Mouse (Mus musculus): ENCODE results near the gene Naxd. TPM values are rescaled to one million over a fixed set of nuclear protein-coding genes. Genes with fewer than 3 reads are reported as not detected.

The Naxd gene
- polyA plus RNA-seq, 1 experiment from 2014 or later, result 88.0 TPM

DNA sequence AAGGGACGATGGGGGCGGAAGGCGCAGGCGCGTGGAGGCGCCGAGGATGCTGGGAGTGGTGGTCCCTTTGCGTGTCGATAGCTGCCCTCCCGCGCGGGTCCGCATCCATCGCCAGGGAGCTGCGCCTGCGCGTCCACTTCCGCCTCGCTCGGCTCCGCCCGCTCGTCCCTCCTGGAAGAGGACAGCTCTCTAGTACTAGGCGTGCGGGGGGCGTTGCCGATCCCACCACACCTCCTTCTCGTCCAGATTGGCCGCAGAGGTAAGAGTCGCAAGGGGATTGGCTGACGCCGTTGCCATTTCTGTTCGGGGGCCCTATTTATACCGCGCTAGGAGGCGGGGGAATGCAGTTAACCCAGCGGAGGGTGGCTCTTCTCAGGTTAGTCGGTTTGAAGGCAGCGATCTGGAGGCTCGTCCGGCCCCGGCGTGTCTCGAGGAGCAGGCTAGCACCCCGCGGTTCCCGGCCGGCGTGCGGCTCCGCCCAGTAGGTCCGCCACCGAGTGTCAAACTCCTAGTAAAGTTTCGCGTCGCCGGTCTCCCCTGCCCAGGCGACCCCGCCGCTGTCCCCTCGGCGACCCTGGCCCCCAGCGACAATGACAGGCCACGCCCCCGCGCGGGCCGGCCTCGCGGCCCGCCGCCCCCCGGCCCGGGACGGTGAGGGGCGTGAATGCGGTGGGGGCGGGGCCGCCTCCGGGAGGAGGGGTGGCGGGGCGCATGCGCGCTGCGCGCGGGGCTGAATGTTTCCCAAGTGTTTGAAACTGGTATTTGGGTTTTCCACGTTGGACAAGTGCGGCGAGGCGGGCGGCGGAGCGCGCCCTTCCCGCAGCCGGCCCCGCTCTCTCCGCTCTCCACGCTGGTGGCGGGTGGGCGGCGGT, 58.6 kb downstream of the Naxd start:
- no peaks in the 10 kb centered on the region for H3K9me3 ChIP-seq (replicated peaks; ENCODE audit: control insufficient read depth, low read length)
- peak; percentile 92 for ATAC-seq (replicated peaks; ENCODE audit: insufficient number of reproducible peaks, low FRiP score, low TSS enrichment, low read depth)
- H3K4me1 ChIP-seq (ENCODE audit: control insufficient read depth, insufficient read depth, low read length), result peaks cover 2% of the 10 kb centered on the region; the same call in 1 of the 2 replicates
- WGBS, result under 1% methylated on average over 99 of the region's 103 CpGs
- H3K9ac ChIP-seq (replicated peaks; ENCODE audit: low read length), result peak overlapping the region; percentile 96
- no peaks in the 10 kb centered on the region for H3K27me3 ChIP-seq (ENCODE audit: control insufficient read depth, insufficient read depth, low read length)
- no peaks in the 10 kb centered on the region for H3K36me3 ChIP-seq (replicated peaks; ENCODE audit: control insufficient read depth, insufficient read depth, low read depth, low read length)
- peak overlapping the region; percentile 97 for H3K4me3 ChIP-seq (ENCODE audit: low read depth, low read length)
- H3K27ac ChIP-seq (replicated peaks; ENCODE audit: low read depth, low read length), result peak overlapping the region; percentile 98
- H3K4me2 ChIP-seq (ENCODE audit: low read depth, low read length), result peak overlapping the region; percentile 74
- peak; percentile 99 for DNase-seq (ENCODE audit: low spot score)

DNA sequence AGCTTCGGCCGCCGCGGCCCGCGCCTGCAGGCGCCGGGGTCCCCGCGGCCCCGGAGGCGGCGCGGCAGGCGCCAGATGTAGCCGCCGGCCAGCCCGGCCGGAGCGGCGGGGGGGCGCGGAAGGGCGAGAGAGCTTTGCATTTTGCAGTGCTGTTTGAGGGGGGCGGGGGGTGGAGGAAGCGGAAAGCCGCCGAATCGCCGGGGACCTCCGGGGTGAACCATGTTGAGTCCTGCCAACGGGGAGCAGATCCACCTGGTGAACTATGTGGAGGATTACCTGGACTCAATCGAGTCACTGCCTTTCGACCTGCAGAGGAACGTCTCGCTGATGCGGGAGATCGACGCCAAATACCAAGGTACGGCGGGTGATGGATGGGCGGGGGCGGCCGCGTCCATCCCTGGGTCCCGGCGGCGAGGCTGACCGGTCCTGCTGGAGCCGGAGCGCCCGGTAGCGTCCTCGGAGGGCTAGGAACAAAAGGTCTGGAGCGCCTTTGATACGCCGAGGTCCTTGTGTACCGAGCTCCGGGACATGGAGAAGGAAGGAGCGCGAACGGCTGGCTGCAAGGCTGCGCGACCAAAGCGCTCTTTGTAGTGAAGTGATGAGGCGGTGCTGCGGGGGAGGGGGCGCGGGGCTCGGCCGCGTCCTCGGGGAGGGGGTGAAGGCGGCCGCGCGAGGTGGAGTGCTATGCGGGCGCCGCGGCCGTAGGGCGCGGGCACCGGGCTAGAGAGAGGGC, 59.6 kb downstream of the Naxd start:
- Histone ChIP-seq H3K4me3 (ENCODE audit: low read depth, low read length) (peak overlapping the region; percentile 97), H3K9me3 (replicated peaks; ENCODE audit: control insufficient read depth, low read length) (no peaks in the 10 kb centered on the region), H3K4me2 (ENCODE audit: low read depth, low read length) (peak overlapping the region; percentile 74), H3K27me3 (ENCODE audit: control insufficient read depth, insufficient read depth, low read length) (no peaks in the 10 kb centered on the region), H3K9ac (replicated peaks; ENCODE audit: low read length) (peak overlapping the region; percentile 96), H3K4me1 (ENCODE audit: control insufficient read depth, insufficient read depth, low read length) (no peaks in the 10 kb centered on the region), H3K27ac (replicated peaks; ENCODE audit: low read depth, low read length) (peak overlapping the region; percentile 98), H3K36me3 (replicated peaks; ENCODE audit: control insufficient read depth, insufficient read depth, low read depth, low read length) (peaks cover 2% of the 10 kb centered on the region)
- peak; percentile 52 for DNase-seq (ENCODE audit: low spot score)
- under 1% methylated on average over 82 of the region's 85 CpGs for WGBS
- no peak for ATAC-seq (replicated peaks; ENCODE audit: insufficient number of reproducible peaks, low FRiP score, low TSS enrichment, low read depth)

- Histone ChIP-seq H3K36me3 (replicated peaks; ENCODE audit: control insufficient read depth, insufficient read depth, low read depth, low read length) (peaks cover 4% of the 10 kb centered on the region), H3K9ac (replicated peaks; ENCODE audit: low read length) (peak overlapping the region; percentile 96), H3K4me3 (ENCODE audit: low read depth, low read length) (peak overlapping the region; percentile 97), H3K4me1 (ENCODE audit: control insufficient read depth, insufficient read depth, low read length) (no peaks in the 10 kb centered on the region), H3K27me3 (ENCODE audit: control insufficient read depth, insufficient read depth, low read length) (no peaks in the 10 kb centered on the region), H3K4me2 (ENCODE audit: low read depth, low read length) (peak overlapping the region; percentile 74), H3K9me3 (replicated peaks; ENCODE audit: control insufficient read depth, low read length) (no peaks in the 10 kb centered on the region), H3K27ac (replicated peaks; ENCODE audit: low read depth, low read length) (peak overlapping the region; percentile 98)
- DNase-seq (ENCODE audit: low spot score) (no peak), ATAC-seq (replicated peaks; ENCODE audit: insufficient number of reproducible peaks, low FRiP score, low TSS enrichment, low read depth) (no peak)
- WGBS, result under 1% methylated on average over 30 of the region's 32 CpGs
Measured at GRCm38 (mm10) chr8:11557424-11557767, 60.1 kb downstream of the Naxd start.

DNA sequence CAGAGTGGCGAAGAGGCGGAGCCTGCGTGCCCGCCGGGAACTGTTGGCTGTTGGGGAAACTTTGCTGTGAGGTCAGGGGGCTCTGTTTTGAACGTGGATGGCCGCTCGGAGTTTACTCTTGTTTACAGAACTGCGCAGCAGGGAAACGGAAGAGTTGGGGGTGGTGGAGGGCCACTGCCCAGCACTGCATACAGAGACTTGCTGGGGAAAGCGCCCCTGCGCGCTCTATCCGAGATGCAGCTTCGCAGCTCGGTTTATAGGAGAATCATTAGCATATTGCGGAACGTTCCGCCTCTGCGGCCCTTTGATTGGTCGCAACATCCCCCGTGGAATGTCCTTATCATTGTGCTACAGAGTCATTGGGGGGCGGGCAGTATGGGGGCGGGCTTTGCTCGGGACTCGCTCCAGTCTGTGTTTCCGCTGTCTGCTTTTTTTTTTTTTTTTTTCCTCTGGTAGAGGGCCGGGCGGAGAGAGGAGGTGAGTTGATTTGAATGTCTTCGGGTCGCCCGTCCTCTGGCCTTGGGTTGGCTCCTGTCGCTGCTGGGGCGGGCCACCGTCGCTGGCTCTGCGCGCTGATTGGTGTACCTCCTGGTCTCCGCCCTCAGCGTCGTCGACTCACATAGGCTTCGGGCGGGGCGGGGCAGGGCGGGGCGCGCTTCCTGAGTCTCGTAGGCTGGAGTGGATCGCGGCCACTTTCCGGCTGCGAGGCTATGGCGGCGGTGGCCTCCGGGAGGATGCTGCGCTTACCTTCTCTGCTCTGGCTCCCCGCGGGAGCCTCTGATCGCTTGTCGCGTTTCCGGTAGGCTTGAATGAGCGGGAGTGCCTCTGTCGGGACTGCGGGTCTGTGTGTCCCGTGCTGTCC, 60.7 kb downstream of the Naxd start:
- WGBS, result under 1% methylated on average over 67 of the region's 67 CpGs
- H3K4me2 ChIP-seq (ENCODE audit: low read depth, low read length), result peak overlapping the region; percentile 74
- peak; percentile 78 for ATAC-seq (replicated peaks; ENCODE audit: insufficient number of reproducible peaks, low FRiP score, low TSS enrichment, low read depth)
- peaks cover 4% of the 10 kb centered on the region for H3K36me3 ChIP-seq (replicated peaks; ENCODE audit: control insufficient read depth, insufficient read depth, low read depth, low read length)
- no peaks in the 10 kb centered on the region for H3K9me3 ChIP-seq (replicated peaks; ENCODE audit: control insufficient read depth, low read length)
- peak overlapping the region; percentile 96 for H3K9ac ChIP-seq (replicated peaks; ENCODE audit: low read length)
- DNase-seq (ENCODE audit: low spot score), result peak; percentile 98
- no peaks in the 10 kb centered on the region for H3K4me1 ChIP-seq (ENCODE audit: control insufficient read depth, insufficient read depth, low read length)
- peak overlapping the region; percentile 97 for H3K4me3 ChIP-seq (ENCODE audit: low read depth, low read length)
- peak overlapping the region; percentile 98 for H3K27ac ChIP-seq (replicated peaks; ENCODE audit: low read depth, low read length)
- no peaks in the 10 kb centered on the region for H3K27me3 ChIP-seq (ENCODE audit: control insufficient read depth, insufficient read depth, low read length)

- 73% methylated on average over 3 of the region's 3 CpGs for WGBS
Measured at GRCm38 (mm10) chr8:11559511-11559910, 62.2 kb downstream of the Naxd start.

DNA sequence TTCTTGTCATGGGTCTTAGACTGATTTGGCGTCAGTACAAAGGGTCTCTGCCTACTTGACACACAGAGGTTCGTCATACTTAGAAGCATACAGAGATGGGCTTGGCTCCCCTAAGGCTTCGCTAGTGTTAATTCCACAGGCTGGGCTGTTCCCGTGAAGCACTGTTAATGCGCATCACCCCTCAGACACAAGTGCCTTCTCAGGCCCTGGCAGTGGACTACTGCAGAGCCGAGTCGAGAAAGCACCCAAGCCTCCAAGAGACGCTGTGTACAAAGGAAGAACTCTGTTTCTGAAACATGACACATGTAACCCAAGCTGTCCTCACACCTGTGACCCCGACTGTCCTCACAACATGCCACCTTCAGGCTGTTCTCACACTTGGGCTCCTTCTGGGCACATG, 62.9 kb downstream of the Naxd start:
- no peaks in the 10 kb centered on the region for H3K9me3 ChIP-seq (replicated peaks; ENCODE audit: control insufficient read depth, low read length)
- peaks cover 7% of the 10 kb centered on the region for H3K36me3 ChIP-seq (replicated peaks; ENCODE audit: control insufficient read depth, insufficient read depth, low read depth, low read length)
- H3K4me2 ChIP-seq (ENCODE audit: low read depth, low read length), result no peak overlapping the region
- DNase-seq (ENCODE audit: low spot score) (no peak), ATAC-seq (replicated peaks; ENCODE audit: insufficient number of reproducible peaks, low FRiP score, low TSS enrichment, low read depth) (no peak)
- H3K27ac ChIP-seq (replicated peaks; ENCODE audit: low read depth, low read length), result no peak overlapping the region
- no peaks in the 10 kb centered on the region for H3K27me3 ChIP-seq (ENCODE audit: control insufficient read depth, insufficient read depth, low read length)
- 79% methylated on average over 9 of the region's 9 CpGs for WGBS
- H3K9ac ChIP-seq (replicated peaks; ENCODE audit: low read length), result no peak overlapping the region
- H3K4me3 ChIP-seq (ENCODE audit: low read depth, low read length), result no peak overlapping the region
- no peaks in the 10 kb centered on the region for H3K4me1 ChIP-seq (ENCODE audit: control insufficient read depth, insufficient read depth, low read length)

More at GRCm38 (mm10) chr8:11559511-11559910, 62.2 kb downstream of the Naxd start:
- no peaks in the 10 kb centered on the region for H3K9me3 ChIP-seq (replicated peaks; ENCODE audit: control insufficient read depth, low read length)
- no peak overlapping the region for H3K9ac ChIP-seq (replicated peaks; ENCODE audit: low read length)
- no peak overlapping the region for H3K27ac ChIP-seq (replicated peaks; ENCODE audit: low read depth, low read length)
- no peaks in the 10 kb centered on the region for H3K4me1 ChIP-seq (ENCODE audit: control insufficient read depth, insufficient read depth, low read length)
- H3K27me3 ChIP-seq (ENCODE audit: control insufficient read depth, insufficient read depth, low read length), result no peaks in the 10 kb centered on the region
- ATAC-seq (replicated peaks; ENCODE audit: insufficient number of reproducible peaks, low FRiP score, low TSS enrichment, low read depth), result no peak
- H3K36me3 ChIP-seq (replicated peaks; ENCODE audit: control insufficient read depth, insufficient read depth, low read depth, low read length), result peaks cover 7% of the 10 kb centered on the region
- H3K4me2 ChIP-seq (ENCODE audit: low read depth, low read length), result no peak overlapping the region
- H3K4me3 ChIP-seq (ENCODE audit: low read depth, low read length), result no peak overlapping the region
- DNase-seq (ENCODE audit: low spot score), result no peak

- H3K9me3 ChIP-seq (replicated peaks; ENCODE audit: control insufficient read depth, low read length), result no peaks in the 10 kb centered on the region
- H3K36me3 ChIP-seq (replicated peaks; ENCODE audit: control insufficient read depth, insufficient read depth, low read depth, low read length), result peaks cover 9% of the 10 kb centered on the region
- H3K27me3 ChIP-seq (ENCODE audit: control insufficient read depth, insufficient read depth, low read length), result no peaks in the 10 kb centered on the region
- H3K4me3 ChIP-seq (ENCODE audit: low read depth, low read length), result no peak overlapping the region
- 93% methylated on average over 5 of the region's 5 CpGs for WGBS
- H3K27ac ChIP-seq (replicated peaks; ENCODE audit: low read depth, low read length), result no peak overlapping the region
- no peak for ATAC-seq (replicated peaks; ENCODE audit: insufficient number of reproducible peaks, low FRiP score, low TSS enrichment, low read depth)
- H3K4me2 ChIP-seq (ENCODE audit: low read depth, low read length), result no peak overlapping the region
- no peak for DNase-seq (ENCODE audit: low spot score)
- H3K9ac ChIP-seq (replicated peaks; ENCODE audit: low read length), result no peak overlapping the region
- no peaks in the 10 kb centered on the region for H3K4me1 ChIP-seq (ENCODE audit: control insufficient read depth, insufficient read depth, low read length)
Measured at GRCm38 (mm10) chr8:11564236-11564635, 66.9 kb downstream of the Naxd start.
